Mouse (Mus musculus): ENCODE results near the gene Cgnl1. TPM values are rescaled to one million over a fixed set of nuclear protein-coding genes. Genes with fewer than 3 reads are reported as not detected.
"Not testable (repeated sequence)": the region's sequence is repeated elsewhere in the genome, so short reads cannot be mapped to it uniquely, and the experiment has no call there.

Cgnl1 gene
- total RNA-seq, 1 experiment from 2014 or later: 0.25 TPM

GRCm38 (mm10) chr9:71622593-71622992 is 148.8 kb downstream of the Cgnl1 start:
- no peak for ATAC-seq (replicated peaks in 1 of 2; ENCODE audit: insufficient read depth in 1 of 2, low FRiP score in 2 of 2, low TSS enrichment in 1 of 2, low read depth in 1 of 2, poor library complexity in 2 of 2, severe bottlenecking in 2 of 2)

- no peak for ATAC-seq (replicated peaks in 1 of 2; ENCODE audit: insufficient read depth in 1 of 2, low FRiP score in 2 of 2, low TSS enrichment in 1 of 2, low read depth in 1 of 2, poor library complexity in 2 of 2, severe bottlenecking in 2 of 2)
Observed at GRCm38 (mm10) chr9:71621968-71622367, 149.4 kb downstream of the Cgnl1 start.

- ATAC-seq (replicated peaks in 1 of 2; ENCODE audit: insufficient read depth in 1 of 2, low FRiP score in 2 of 2, low TSS enrichment in 1 of 2, low read depth in 1 of 2, poor library complexity in 2 of 2, severe bottlenecking in 2 of 2): not testable (repeated sequence)
Observed at GRCm38 (mm10) chr9:71620116-71620515, 151.3 kb downstream of the Cgnl1 start.

DNA sequence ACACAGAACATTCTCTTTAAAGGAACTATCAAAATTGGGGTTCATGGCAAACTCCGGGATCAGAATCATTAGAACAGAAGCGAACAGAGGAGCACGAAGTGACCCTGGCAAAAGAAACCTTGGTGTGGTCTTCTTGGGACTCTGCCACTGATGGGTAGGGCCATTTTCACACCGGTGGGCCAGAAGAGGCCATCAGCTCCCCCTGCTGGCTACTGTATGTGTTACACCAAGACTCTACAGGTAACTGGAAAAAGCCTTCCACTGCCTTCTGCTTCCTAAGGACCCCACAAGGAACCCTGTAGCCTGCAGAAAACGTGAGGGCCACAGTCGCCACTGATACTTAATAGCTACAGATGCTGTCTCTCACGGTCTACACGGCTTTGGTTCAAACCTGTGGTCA is 154.0 kb downstream of the Cgnl1 start:
- ATAC-seq (replicated peaks in 1 of 2; ENCODE audit: insufficient read depth in 1 of 2, low FRiP score in 2 of 2, low TSS enrichment in 1 of 2, low read depth in 1 of 2, poor library complexity in 2 of 2, severe bottlenecking in 2 of 2): peak in 1 of 2 experiments; percentile 59; a peak in 1 of 4 replicates

GRCm38 (mm10) chr9:71616185-71616584 is 155.2 kb downstream of the Cgnl1 start:
- ATAC-seq (replicated peaks in 1 of 2; ENCODE audit: insufficient read depth in 1 of 2, low FRiP score in 2 of 2, low TSS enrichment in 1 of 2, low read depth in 1 of 2, poor library complexity in 2 of 2, severe bottlenecking in 2 of 2): peak; percentile 67 to 68; a peak in 3 of 4 replicates

DNA sequence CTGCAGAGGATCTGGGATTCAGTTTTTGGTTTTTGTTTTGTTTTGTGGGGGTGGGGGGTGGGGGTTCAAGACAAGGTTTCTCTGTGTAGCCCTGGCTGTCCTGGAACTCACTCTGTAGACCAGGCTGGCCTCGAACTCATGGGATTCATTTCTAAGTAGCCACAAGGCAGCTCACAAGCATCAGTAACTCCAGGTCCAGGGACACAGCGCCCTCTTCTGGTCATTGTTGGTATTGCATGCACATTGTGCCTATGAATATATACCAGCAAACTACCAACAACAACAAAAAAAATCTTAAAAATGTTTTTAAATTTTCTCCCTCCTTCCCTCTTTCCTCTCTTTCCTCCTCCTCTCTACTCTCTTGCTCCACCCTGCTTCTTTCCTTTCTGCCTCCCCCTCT is 156.8 kb downstream of the Cgnl1 start:
- ATAC-seq (replicated peaks in 1 of 2; ENCODE audit: insufficient read depth in 1 of 2, low FRiP score in 2 of 2, low TSS enrichment in 1 of 2, low read depth in 1 of 2, poor library complexity in 2 of 2, severe bottlenecking in 2 of 2): no peak

DNA sequence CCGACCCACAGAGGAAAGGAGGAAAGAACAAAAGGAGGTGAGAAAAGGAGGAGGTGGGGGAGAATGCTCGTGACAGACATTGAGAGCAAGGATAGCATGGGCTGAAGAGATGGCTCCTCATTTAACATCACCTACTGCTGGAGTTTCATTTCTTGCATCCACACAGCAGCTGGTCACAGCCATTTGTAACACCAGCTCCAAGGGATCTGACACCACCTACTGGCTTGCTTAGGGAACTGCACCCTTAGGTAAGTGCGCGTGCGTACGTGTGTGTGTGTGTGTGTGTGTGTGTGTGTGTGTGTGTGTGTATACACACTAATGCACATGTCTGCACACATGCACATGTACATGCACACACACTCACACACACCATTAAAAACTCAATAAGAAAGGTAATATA is 158.4 kb downstream of the Cgnl1 start:
- ATAC-seq (replicated peaks in 1 of 2; ENCODE audit: insufficient read depth in 1 of 2, low FRiP score in 2 of 2, low TSS enrichment in 1 of 2, low read depth in 1 of 2, poor library complexity in 2 of 2, severe bottlenecking in 2 of 2): no peak

DNA sequence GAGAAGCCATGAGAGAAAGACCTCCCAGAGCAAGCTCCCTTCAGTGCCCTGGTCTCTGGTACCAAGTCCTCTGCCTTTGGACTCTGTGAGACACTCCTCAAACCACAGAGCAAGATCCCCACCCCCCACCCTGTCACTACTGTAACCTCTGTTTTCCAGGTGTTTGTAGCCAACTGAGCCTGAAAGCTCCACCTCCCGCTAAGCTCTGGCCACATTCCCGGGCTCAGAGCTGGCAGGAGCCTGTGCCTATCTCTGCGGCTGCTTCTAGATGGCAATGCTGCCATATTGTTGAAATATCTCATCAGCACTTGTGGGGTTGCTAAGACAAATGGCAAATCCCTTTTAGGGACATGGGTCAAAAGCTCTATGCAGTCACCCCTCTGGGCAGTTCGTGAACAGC is 159.5 kb downstream of the Cgnl1 start:
- no peak for ATAC-seq (replicated peaks in 1 of 2; ENCODE audit: insufficient read depth in 1 of 2, low FRiP score in 2 of 2, low TSS enrichment in 1 of 2, low read depth in 1 of 2, poor library complexity in 2 of 2, severe bottlenecking in 2 of 2)

DNA sequence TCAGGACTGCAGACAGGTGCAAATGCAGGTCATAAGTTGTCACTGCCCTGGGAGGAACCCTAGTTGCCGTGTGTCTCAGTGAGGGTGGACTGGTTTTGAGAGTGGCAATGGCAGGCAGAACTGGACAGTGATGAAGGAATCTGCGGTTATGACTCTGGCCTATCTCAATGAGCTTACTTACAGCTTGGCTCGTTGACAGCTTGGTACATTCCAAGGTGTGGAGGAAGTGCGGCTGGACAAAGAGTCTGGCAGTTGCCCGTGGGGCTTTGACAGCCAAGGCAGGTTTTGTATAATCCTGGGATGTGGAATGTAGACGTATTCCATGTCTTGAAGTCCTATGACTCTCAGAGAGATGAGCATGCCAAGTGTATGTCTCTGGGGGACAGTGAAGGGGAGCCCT is 162.4 kb downstream of the Cgnl1 start:
- ATAC-seq (replicated peaks in 1 of 2; ENCODE audit: insufficient read depth in 1 of 2, low FRiP score in 2 of 2, low TSS enrichment in 1 of 2, low read depth in 1 of 2, poor library complexity in 2 of 2, severe bottlenecking in 2 of 2): no peak

- peak; percentile 40 to 53; a peak in 3 of 4 replicates for ATAC-seq (replicated peaks in 1 of 2; ENCODE audit: insufficient read depth in 1 of 2, low FRiP score in 2 of 2, low TSS enrichment in 1 of 2, low read depth in 1 of 2, poor library complexity in 2 of 2, severe bottlenecking in 2 of 2)
Observed at GRCm38 (mm10) chr9:71606296-71607057, 164.9 kb downstream of the Cgnl1 start.

- peak in 1 of 2 experiments; percentile 18; a peak in 1 of 4 replicates for ATAC-seq (replicated peaks in 1 of 2; ENCODE audit: insufficient read depth in 1 of 2, low FRiP score in 2 of 2, low TSS enrichment in 1 of 2, low read depth in 1 of 2, poor library complexity in 2 of 2, severe bottlenecking in 2 of 2)
Observed at GRCm38 (mm10) chr9:71604914-71605635, 166.3 kb downstream of the Cgnl1 start.

DNA sequence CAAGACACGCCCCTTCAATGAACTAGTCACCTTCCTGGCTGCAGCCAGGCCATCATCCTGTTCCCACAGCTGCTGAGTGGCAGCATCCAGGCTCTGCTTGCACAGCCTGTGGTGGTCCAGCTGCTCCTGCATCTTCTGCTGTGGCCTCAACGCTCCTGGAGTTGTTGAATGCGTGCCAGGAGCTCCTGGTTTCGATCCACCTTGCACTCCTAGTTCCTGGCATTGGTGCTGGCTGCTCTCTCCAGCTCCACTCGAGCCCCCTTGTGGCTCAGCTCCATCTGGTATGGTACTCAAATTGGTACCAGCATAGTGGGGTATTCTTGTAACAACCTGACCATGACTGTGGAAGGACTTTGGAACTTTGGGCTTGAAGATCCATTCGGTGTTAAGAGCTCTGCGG is 171.5 kb downstream of the Cgnl1 start:
- ATAC-seq (replicated peaks in 1 of 2; ENCODE audit: insufficient read depth in 1 of 2, low FRiP score in 2 of 2, low TSS enrichment in 1 of 2, low read depth in 1 of 2, poor library complexity in 2 of 2, severe bottlenecking in 2 of 2): no peak

- ATAC-seq (replicated peaks in 1 of 2; ENCODE audit: insufficient read depth in 1 of 2, low FRiP score in 2 of 2, low TSS enrichment in 1 of 2, low read depth in 1 of 2, poor library complexity in 2 of 2, severe bottlenecking in 2 of 2): no peak
Observed at GRCm38 (mm10) chr9:71596888-71597287, 174.5 kb downstream of the Cgnl1 start.

- ATAC-seq (replicated peaks in 1 of 2; ENCODE audit: insufficient read depth in 1 of 2, low FRiP score in 2 of 2, low TSS enrichment in 1 of 2, low read depth in 1 of 2, poor library complexity in 2 of 2, severe bottlenecking in 2 of 2): no peak
Observed at GRCm38 (mm10) chr9:71592577-71593285, 178.7 kb downstream of the Cgnl1 start.

DNA sequence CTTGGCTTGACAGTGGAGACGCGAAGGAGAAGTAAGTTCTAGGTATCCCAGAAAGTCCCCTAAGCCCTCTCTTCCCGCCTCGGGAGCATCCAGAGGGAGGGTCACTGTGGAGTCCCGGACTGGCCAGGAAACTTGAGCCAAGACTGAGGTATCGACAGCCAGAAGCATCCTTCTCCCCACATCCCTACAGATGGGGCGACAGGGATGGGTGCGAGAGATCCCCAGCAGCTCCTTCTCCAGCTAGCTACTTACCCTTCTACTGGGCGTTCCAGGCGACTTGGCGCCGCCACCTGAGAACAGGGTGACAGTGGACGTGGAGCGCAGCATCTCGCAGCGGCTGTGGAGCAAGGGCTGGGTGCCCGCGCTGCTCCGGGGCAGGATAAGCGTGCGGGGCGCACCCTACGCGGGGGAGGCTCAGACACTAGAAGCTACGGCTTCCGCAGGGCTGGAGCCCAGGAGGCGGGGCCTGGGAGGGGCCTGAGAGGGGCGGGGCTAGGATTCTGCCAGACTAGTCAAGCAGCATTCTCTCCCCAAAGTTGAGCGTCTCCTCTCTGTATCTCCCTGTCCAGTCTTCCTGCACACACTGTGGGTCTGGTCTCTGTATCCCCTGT is 179.4 kb downstream of the Cgnl1 start, which contains the start of gene Myzap:
TSS of gene Myzap (minus strand) at position 423 of the 611 bp plus-strand sequence.
- ATAC-seq (replicated peaks in 1 of 2; ENCODE audit: insufficient read depth in 1 of 2, low FRiP score in 2 of 2, low TSS enrichment in 1 of 2, low read depth in 1 of 2, poor library complexity in 2 of 2, severe bottlenecking in 2 of 2): peak; percentile 92 to 96

GRCm38 (mm10) chr9:71591106-71591505 is 180.3 kb downstream of the Cgnl1 start:
- ATAC-seq (replicated peaks in 1 of 2; ENCODE audit: insufficient read depth in 1 of 2, low FRiP score in 2 of 2, low TSS enrichment in 1 of 2, low read depth in 1 of 2, poor library complexity in 2 of 2, severe bottlenecking in 2 of 2): no peak

- no peak for ATAC-seq (replicated peaks in 1 of 2; ENCODE audit: insufficient read depth in 1 of 2, low FRiP score in 2 of 2, low TSS enrichment in 1 of 2, low read depth in 1 of 2, poor library complexity in 2 of 2, severe bottlenecking in 2 of 2)
Observed at GRCm38 (mm10) chr9:71589771-71590170, 181.6 kb downstream of the Cgnl1 start.
